Comparison of ENCODE assay signal across 23 mouse cellular contexts in the genomic region with DNA sequence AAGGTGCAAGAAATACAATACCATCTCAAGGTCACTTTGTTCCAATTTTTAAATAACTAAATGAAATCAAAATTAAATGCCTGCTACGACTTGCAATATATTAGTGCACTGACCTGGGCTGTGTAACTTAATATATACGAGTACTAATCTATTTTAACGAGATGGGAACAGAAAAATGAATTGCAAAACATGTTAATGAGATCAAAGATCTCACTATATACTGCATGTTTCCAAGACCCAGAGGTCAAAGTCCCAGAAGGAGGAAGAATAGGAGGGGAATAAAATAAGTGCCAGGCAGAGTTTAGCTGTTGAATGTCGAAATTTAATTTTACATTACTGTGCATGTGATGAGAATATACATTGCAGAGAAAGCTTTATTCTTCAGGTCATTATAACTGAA.
DNase-seq lines count a peak whose midpoint lies in the region; ATAC-seq and TF ChIP-seq lines count a peak whose summit lies in the region.
"Had no signal": no experiment of that assay in that cellular context is flagged by ENCODE, and none has a peak within 500 bp of the region (broad histone marks: within the 10 kb centered on the region; RNA-seq: fewer than 3 reads in every experiment).

No protein-coding gene starts in this region.

- H3K4me1 ChIP-seq in intestine, embryonic 15.5 days (replicated peaks): no peaks in the 10 kb centered on the region
- no peaks in the 10 kb centered on the region for H3K4me1 ChIP-seq in intestine, embryonic 16.5 days (ENCODE audit: control insufficient read depth, insufficient read depth, low read length)
- H3K4me1 ChIP-seq in intestine, postnatal 0 days (replicated peaks; ENCODE audit: control insufficient read depth, insufficient read depth, low read length): no peaks in the 10 kb centered on the region
- no peaks in the 10 kb centered on the region for H3K4me1 ChIP-seq in midbrain, embryonic 16.5 days (ENCODE audit: control insufficient read depth, insufficient read depth, low read length)

- no peaks in the 10 kb centered on the region for H3K9me3 ChIP-seq in intestine, embryonic 15.5 days
- H3K9me3 ChIP-seq in intestine, embryonic 16.5 days (ENCODE audit: control insufficient read depth, low read length): no peaks in the 10 kb centered on the region
- H3K9me3 ChIP-seq in intestine, postnatal 0 days (ENCODE audit: control insufficient read depth): no peaks in the 10 kb centered on the region
- no peaks in the 10 kb centered on the region for H3K9me3 ChIP-seq in midbrain, embryonic 16.5 days (replicated peaks; ENCODE audit: control insufficient read depth, low read length, poor library complexity, severe bottlenecking)
- H3K9me3 ChIP-seq: G1E had no signal

- peak; percentile 45; the same call in 1 of the 2 replicates for ATAC-seq in intestine, embryonic 15.5 days
- ATAC-seq in intestine, embryonic 16.5 days: peak; percentile 69
- peak; percentile 54; the same call in 1 of the 2 replicates for ATAC-seq in intestine, postnatal 0 days
- no peak for ATAC-seq in CD4-positive, CD25-positive, alpha-beta regulatory T cell, adult 4 months
- ATAC-seq in midbrain, embryonic 16.5 days: no peak
- ATAC-seq: activated CD4-positive, CD25-positive, alpha-beta regulatory T cell, adult 4 months; Patski had no signal

- H3K27ac ChIP-seq in intestine, embryonic 15.5 days: no peak overlapping the region
- no peak overlapping the region for H3K27ac ChIP-seq in intestine, embryonic 16.5 days (ENCODE audit: low read length)
- no peak overlapping the region for H3K27ac ChIP-seq in intestine, postnatal 0 days (ENCODE audit: low read depth, low read length)
- no peak overlapping the region for H3K27ac ChIP-seq in midbrain, embryonic 16.5 days (ENCODE audit: low read length)

- WGBS in intestine, embryonic 15.5 days: 74% methylated on average over 4 of the region's 4 CpGs
- 68% methylated on average over 4 of the region's 4 CpGs for WGBS in intestine, embryonic 16.5 days
- whole genome bisulfite sequencing in intestine, postnatal 0 days: 49% methylated on average over 4 of the region's 4 CpGs
- 64% methylated on average over 4 of the region's 4 CpGs for WGBS in midbrain, embryonic 16.5 days

- TF ChIP-seq POLR2A in brain, embryonic 14.5 days (IDR thresholded peaks at IDR 0.05; ENCODE audit: borderline replicate concordance, extremely low read depth, insufficient read depth, insufficient read length, poor library complexity, severe bottlenecking): no peak

- no peak for TF ChIP-seq CTCF in brain, embryonic 14.5 days (IDR thresholded peaks at IDR 0.05; ENCODE audit: borderline replicate concordance, extremely low read depth, insufficient read depth, insufficient read length)
- TF ChIP-seq CTCF in intestine, postnatal 0 days (IDR thresholded peaks at IDR 0.05; ENCODE audit: low read depth): no peak

- no peaks in the 10 kb centered on the region for H3K27me3 ChIP-seq in intestine, embryonic 15.5 days (replicated peaks)
- H3K27me3 ChIP-seq in intestine, embryonic 16.5 days (replicated peaks; ENCODE audit: control insufficient read depth, insufficient read depth, low read length): no peaks in the 10 kb centered on the region
- H3K27me3 ChIP-seq in intestine, postnatal 0 days (replicated peaks; ENCODE audit: control insufficient read depth, insufficient read depth, low read length): no peaks in the 10 kb centered on the region
- H3K27me3 ChIP-seq in midbrain, embryonic 16.5 days (ENCODE audit: control insufficient read depth, insufficient read depth, low read depth, low read length): no peaks in the 10 kb centered on the region
- H3K27me3 ChIP-seq: CH12.LX, Patski had no signal

- H3K4me3 ChIP-seq in intestine, embryonic 15.5 days (replicated peaks): no peak overlapping the region
- no peak overlapping the region for H3K4me3 ChIP-seq in intestine, embryonic 16.5 days (ENCODE audit: low read length)
- H3K4me3 ChIP-seq in intestine, postnatal 0 days (ENCODE audit: low read depth, low read length): no peak overlapping the region
- H3K4me3 ChIP-seq in midbrain, embryonic 16.5 days (ENCODE audit: low read depth, low read length): no peak overlapping the region

- peak; percentile 11 for DNase-seq in brain, embryonic 14.5 days (ENCODE audit: low read depth)
- no peak for DNase-seq in thymus, postnatal 36 days
- DNase-seq in gastrocnemius, postnatal 4 days (ENCODE audit: low spot score in 2 of 2): no peak
- DNase-seq: adrenal gland, adult 2 months; adrenal gland, adult 8-10 months; adrenal gland, postnatal 10 days; adrenal gland, postnatal 14 days; adrenal gland, postnatal 25 days; adrenal gland, postnatal 36 days; B cell, adult 2 months; cerebellum, adult 11 months; cerebellum, adult 11-12 months; cerebellum, adult 18-20 months; cerebellum, adult 2 months had no signal

- H3K36me3 ChIP-seq in intestine, embryonic 15.5 days: no peaks in the 10 kb centered on the region
- H3K36me3 ChIP-seq in intestine, embryonic 16.5 days (ENCODE audit: control insufficient read depth, insufficient read depth, low read length): no peaks in the 10 kb centered on the region
- no peaks in the 10 kb centered on the region for H3K36me3 ChIP-seq in intestine, postnatal 0 days (ENCODE audit: control insufficient read depth, insufficient read depth)
- H3K36me3 ChIP-seq in midbrain, embryonic 16.5 days (ENCODE audit: control insufficient read depth, insufficient read depth, low read length): no peaks in the 10 kb centered on the region
- H3K36me3 ChIP-seq: G1E had no signal

- no peak overlapping the region for H3K4me2 ChIP-seq in intestine, embryonic 15.5 days (replicated peaks)
- H3K4me2 ChIP-seq in intestine, embryonic 16.5 days (ENCODE audit: low read depth, low read length): no peak overlapping the region
- H3K4me2 ChIP-seq in intestine, postnatal 0 days (replicated peaks; ENCODE audit: low read depth): no peak overlapping the region
- H3K4me2 ChIP-seq in midbrain, embryonic 16.5 days (ENCODE audit: low read length): no peak overlapping the region

- no peak overlapping the region for H3K9ac ChIP-seq in intestine, embryonic 15.5 days
- H3K9ac ChIP-seq in intestine, embryonic 16.5 days (ENCODE audit: low read depth, low read length): no peak overlapping the region
- H3K9ac ChIP-seq in intestine, postnatal 0 days (ENCODE audit: low read depth, low read length): no peak overlapping the region
- H3K9ac ChIP-seq in midbrain, embryonic 16.5 days (ENCODE audit: low read depth, low read length): no peak overlapping the region

Comparison
In these comparisons a context has a peak if more than half of its experiments do, and no peak if none do; other contexts are left out.
1. ATAC-seq: peak in intestine, embryonic 15.5 days (single experiment), intestine, embryonic 16.5 days (single experiment) and intestine, postnatal 0 days (single experiment); none in CD4-positive, CD25-positive, alpha-beta regulatory T cell, adult 4 months (single experiment) and midbrain, embryonic 16.5 days (single experiment).